Mouse (Mus musculus) stomach, postnatal 0 days (tissue): ENCODE measurements at regions not wholly inside any gene's neighbourhood (a gene's known extent, or its start where the extent isn't known, plus 50 kb on each side); places are given as distances from the start of the nearest gene placed in this dataset.

Source experiments
- CTCF ChIP-seq: IDR thresholded peaks from 2 replicates; pipeline ENCODE4 v1.5.1; 2016; ENCODE audit warnings: antibody characterized with exemption, low read depth, mild to moderate bottlenecking, moderate library complexity
- EP300 ChIP-seq: optimal IDR thresholded peaks from 2 replicates; pipeline ENCODE3; 2016; ENCODE audit warnings: antibody characterized with exemption

DNA sequence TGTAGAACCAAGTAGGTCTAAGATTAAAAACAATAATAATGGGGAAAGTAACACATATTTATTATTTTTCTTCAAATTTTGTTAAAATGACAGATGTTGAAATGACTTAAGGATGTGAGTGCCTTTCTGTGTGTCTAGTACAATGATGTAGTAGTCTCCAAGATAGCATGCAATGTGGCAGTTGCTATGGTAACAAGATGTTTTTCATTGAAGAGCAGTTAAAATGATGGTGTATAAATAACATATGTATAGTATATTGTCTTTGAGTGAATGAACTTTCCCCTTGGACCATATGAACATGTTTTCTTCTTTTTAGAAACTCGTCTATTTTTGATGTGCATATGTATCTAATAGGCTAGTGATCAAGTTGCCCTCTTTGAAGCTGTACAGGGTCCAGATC is 1044.6 kb downstream of the Ttll7 start:
- TF ChIP-seq CTCF (no peak), EP300 (no peak)
